Mouse (Mus musculus) cerebellum, adult 2 months (tissue): ENCODE results near the gene Slc38a9.

ENCODE experiments used
- CTCF ChIP-seq: fragments of 200-500 bp; IDR thresholded peaks from 2 replicates; pipeline ENCODE4 v1.5.1; 2011; ENCODE audit warnings: low read depth, mild to moderate bottlenecking, control low read depth, low read length, moderate library complexity, borderline replicate concordance; ENCODE audit not compliant: insufficient read depth
- POLR2A ChIP-seq: fragments of 200-500 bp; IDR thresholded peaks from 2 replicates; pipeline ENCODE4 v1.6.1; 2011; ENCODE audit warnings: low read length, control low read depth, borderline replicate concordance; ENCODE audit not compliant: insufficient read depth

GRCm38 (mm10) chr13:112645529-112646186 lies 14.9 kb upstream of the Slc38a9 start:
- TF ChIP-seq POLR2A (no peak), CTCF (no peak)
